Mouse (Mus musculus) kidney, adult 18-20 months (tissue): ENCODE measurements around the gene Pthlh.
A peak's percentile ranks its signal among the peaks of the same experiment; 100 is the strongest.

Experiments
- DNase-seq: peaks from one replicate; pipeline ENCODE4 v3.0.0; 2021

The Pthlh gene

GRCm38 (mm10) chr6:147263587-147264565 lies at the start of gene Pthlh:
Gene Pthlh (minus strand): TSS chr6:147264183.
- DNase-seq, result peak; percentile 71

GRCm38 (mm10) chr6:147313331-147313730 lies 49.3 kb upstream of the Pthlh start:
- DNase-seq, result no peak

- DNase-seq, result no peak
Observed at GRCm38 (mm10) chr6:147310435-147310978, 46.5 kb upstream of the Pthlh start.

- DNase-seq, result no peak
Observed at GRCm38 (mm10) chr6:147310035-147310434, 46.1 kb upstream of the Pthlh start.

GRCm38 (mm10) chr6:147304236-147304635 lies 40.3 kb upstream of the Pthlh start:
- peak; percentile 5 for DNase-seq

- DNase-seq, result no peak
Observed at GRCm38 (mm10) chr6:147299607-147300006, 35.6 kb upstream of the Pthlh start.

- no peak for DNase-seq
Observed at GRCm38 (mm10) chr6:147279309-147279708, 15.3 kb upstream of the Pthlh start.

- DNase-seq, result no peak
Observed at GRCm38 (mm10) chr6:147268143-147268790, 4.3 kb upstream of the Pthlh start.

- DNase-seq, result no peak
Observed at GRCm38 (mm10) chr6:147266466-147266865, 2.5 kb upstream of the Pthlh start.

GRCm38 (mm10) chr6:147263178-147263577 lies 805 bp downstream of the Pthlh start:
- DNase-seq, result peak; percentile 3

GRCm38 (mm10) chr6:147261616-147262015 lies 2.4 kb downstream of the Pthlh start:
- no peak for DNase-seq

- DNase-seq, result no peak
Observed at GRCm38 (mm10) chr6:147260766-147261165, 3.2 kb downstream of the Pthlh start.

GRCm38 (mm10) chr6:147247782-147248181 lies 16.2 kb downstream of the Pthlh start:
- no peak for DNase-seq

- DNase-seq, result no peak
Observed at GRCm38 (mm10) chr6:147244294-147244693, 19.7 kb downstream of the Pthlh start.

GRCm38 (mm10) chr6:147243655-147244054 lies 20.3 kb downstream of the Pthlh start:
- no peak for DNase-seq

- DNase-seq, result no peak
Observed at GRCm38 (mm10) chr6:147241541-147241940, 22.4 kb downstream of the Pthlh start.

- DNase-seq, result peak; percentile 54
Observed at GRCm38 (mm10) chr6:147240203-147240804, 23.7 kb downstream of the Pthlh start.

GRCm38 (mm10) chr6:147226696-147227095 lies 37.3 kb downstream of the Pthlh start:
- no peak for DNase-seq

GRCm38 (mm10) chr6:147219099-147219498 lies 44.9 kb downstream of the Pthlh start:
- DNase-seq, result no peak

- no peak for DNase-seq
Observed at GRCm38 (mm10) chr6:147216156-147216555, 47.8 kb downstream of the Pthlh start.

- no peak for DNase-seq
Observed at GRCm38 (mm10) chr6:147207821-147208330, 56.1 kb downstream of the Pthlh start.
